Mouse (Mus musculus) cerebellum, postnatal 14 days (tissue): ENCODE data around the gene Ppp1r9b.

Experiments
- DNase-seq, 2 experiments: peaks; one replicate each; pipeline ENCODE4 v3.0.0; 2021; ENCODE audit warnings: mixed read lengths in 2 of 2

The Ppp1r9b gene

DNA sequence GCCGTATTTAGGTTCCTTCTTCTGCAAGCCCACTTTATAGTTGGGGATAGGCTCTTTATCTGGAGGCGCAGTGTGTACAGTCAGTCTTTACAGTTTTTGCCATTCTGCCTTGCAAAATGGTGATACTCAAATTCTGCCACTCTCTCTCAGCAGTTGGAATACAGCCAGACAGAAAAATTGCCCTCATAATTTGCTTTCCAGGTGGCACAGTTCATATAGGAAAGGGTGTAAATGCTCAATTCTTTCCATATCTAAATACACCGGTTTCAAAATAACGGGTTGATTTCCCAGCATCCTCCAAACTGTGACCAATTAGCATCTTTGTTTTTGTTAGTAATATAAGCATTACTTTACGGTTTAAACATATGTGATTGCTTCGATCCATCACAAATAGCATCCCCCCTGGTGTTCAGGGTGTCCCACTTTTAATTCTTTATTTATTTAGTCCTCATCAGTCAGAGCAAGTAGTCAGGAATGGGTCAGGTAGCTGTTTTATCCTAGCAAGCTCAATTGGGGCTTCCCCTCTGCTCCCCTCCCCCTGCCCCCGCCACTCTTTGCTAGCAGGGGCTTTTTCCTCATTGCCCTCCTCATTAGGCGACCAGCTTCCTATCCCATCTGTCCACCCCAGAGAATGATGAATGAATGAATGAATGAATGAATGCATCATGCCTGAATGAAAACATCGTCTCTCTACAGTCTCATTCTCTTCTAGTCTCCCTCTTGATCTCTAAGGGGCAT is 12.5 kb upstream of the Ppp1r9b start:
- DNase-seq = peak; percentile 53 to 67

- peak; percentile 98 to 99 for DNase-seq
These were observed 11.9 kb upstream of the Ppp1r9b start for GRCm38 (mm10) chr11:94978947-94979346.

DNA sequence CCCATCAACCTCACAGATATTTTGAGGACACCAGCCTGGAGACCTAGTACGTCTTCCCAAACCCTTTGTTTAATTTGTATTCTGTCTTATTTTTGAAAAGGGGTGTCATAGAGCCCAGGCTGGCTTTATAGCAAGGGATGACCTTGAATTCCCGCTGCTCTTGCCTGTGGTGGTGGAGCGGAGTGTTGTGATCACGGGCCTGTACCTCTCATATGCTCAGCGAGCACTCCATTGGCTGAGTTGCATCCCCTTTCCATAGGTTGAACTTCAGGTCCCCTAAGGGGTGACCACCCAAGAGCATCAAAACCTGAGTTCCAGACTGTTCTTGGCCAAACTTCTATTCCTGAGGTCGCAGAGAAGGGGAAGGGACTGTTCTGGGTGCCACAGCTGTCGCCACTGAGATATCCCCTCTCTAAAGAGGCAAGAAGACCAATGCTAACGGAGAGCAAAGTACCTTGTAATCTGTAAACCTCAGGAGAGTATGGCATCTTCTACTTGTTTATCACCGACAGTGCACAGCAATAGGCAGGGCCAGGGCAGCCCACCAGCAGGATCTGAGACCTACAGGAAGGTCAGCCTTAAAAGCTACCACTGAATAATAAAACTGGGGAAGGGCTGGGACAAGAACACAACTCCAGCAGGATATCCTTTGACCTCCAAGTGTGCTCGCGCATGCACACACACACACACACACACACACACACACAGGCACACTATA is 11.2 kb upstream of the Ppp1r9b start:
- peak in 1 of 2 experiments; percentile 31 for DNase-seq

GRCm38 (mm10) chr11:94985140-94985539 is 5.7 kb upstream of the Ppp1r9b start:
- no peak for DNase-seq

GRCm38 (mm10) chr11:94985822-94986221 is 5.0 kb upstream of the Ppp1r9b start:
- peak in 1 of 2 experiments; percentile 33 for DNase-seq

- no peak for DNase-seq
These were observed 4.4 kb upstream of the Ppp1r9b start for GRCm38 (mm10) chr11:94986435-94986834.

DNA sequence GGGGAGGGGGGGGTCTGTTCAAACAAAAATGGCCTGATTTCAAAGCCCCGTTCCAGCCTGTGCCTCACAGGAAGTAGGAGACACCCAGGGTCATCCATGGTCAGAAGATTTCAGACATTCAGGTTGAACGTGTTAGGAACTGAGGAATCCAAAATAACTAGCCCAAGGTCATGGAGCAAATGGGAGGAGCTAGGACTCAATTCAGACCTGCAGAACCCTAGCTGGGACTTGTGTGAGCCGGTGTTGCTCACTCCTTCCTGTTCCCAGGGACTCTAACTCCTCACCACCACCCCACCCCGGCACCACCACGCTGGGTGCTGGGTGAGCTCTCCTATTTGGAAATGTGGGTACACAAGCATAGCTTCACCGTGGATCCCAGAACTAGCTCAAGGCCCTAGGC is 3.5 kb upstream of the Ppp1r9b start:
- peak; percentile 6 to 12 for DNase-seq

DNA sequence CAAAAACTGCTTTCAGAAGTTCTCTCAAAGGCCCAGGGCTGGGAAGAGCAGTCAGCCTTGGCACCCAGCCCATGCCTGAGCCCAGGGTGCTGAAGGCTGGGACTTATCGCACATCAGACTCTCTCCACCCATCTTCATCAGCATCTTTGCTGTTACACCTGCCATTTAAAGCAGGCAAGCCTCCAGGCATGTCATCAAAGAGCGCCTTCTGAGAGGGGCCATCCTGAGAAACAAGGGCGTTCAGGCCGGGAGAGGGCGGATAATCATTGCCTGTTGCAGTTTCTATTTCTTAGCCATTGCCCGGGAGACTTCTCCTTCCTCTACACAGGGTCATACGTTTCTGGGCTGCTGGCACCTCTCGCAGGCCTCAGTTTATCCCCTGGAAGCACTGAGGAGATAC is 3.0 kb upstream of the Ppp1r9b start:
- DNase-seq = peak; percentile 28 to 39

- peak; percentile 38 to 60 for DNase-seq
These were observed 1.9 kb upstream of the Ppp1r9b start for GRCm38 (mm10) chr11:94988780-94989561.

DNA sequence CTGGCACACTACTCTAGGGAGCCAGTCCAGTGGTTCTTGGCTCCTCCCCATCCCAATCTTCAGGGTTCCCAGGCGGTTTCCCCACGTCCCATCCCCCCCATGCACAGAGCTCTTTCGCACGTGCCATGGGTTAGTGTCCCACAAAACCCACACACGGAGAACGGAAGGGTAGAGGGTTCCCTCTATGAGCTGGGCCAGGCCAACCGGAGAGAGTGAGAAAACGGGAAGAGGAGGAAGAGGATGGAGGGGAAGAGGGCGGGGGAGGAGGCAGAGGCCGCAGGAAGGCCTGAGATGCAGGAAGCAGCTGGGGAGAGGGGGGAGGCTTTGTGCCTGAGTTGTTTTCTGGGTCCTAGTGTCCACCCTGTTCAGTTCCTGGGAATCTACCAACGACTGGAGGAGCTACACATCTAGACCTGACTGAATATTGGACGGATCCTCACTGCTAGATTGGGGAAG is 1.2 kb upstream of the Ppp1r9b start:
- peak; percentile 87 to 88 for DNase-seq

- no peak for DNase-seq
These were observed 610 bp upstream of the Ppp1r9b start for GRCm38 (mm10) chr11:94990102-94990748.

GRCm38 (mm10) chr11:94991641-94992479 is 1.0 kb downstream of the Ppp1r9b start:
- DNase-seq = peak; percentile 64 to 67

GRCm38 (mm10) chr11:94992480-94992753 is 1.6 kb downstream of the Ppp1r9b start:
- DNase-seq = no peak

- peak; percentile 42 to 49 for DNase-seq
These were observed 2.1 kb downstream of the Ppp1r9b start for GRCm38 (mm10) chr11:94992754-94993606.

DNA sequence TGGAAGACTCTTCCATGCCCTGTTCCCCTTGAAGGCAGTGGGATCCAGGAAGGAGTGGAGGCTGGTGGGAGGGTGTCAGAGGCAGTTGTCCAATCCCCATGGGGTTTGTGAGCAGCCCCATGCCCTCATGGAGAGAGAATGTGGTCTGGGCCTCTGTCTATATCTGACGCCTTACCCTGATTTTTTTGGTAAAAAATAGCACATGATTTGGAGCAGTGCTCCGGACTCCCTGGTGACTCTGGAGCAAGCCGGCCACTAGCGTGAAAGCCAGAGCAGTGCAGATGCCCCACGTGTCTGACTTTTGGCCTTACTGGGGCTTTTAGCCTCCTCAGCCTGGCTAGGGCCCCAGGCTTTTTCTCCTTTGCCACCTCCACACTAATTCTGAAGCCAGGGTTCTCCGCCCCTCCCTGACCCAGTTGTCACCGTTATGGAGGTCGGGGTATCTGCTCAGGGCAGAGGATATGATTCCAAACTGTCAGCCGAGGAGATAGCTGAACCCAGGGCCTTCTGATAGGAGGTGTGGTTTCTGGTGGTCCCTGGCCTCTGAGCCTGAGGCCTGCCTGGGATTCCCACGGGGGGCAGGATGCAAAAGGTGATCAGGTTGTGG is 3.5 kb downstream of the Ppp1r9b start:
- peak in 1 of 2 experiments; percentile 49 for DNase-seq

GRCm38 (mm10) chr11:94994947-94995772 is 4.3 kb downstream of the Ppp1r9b start:
- no peak for DNase-seq

DNA sequence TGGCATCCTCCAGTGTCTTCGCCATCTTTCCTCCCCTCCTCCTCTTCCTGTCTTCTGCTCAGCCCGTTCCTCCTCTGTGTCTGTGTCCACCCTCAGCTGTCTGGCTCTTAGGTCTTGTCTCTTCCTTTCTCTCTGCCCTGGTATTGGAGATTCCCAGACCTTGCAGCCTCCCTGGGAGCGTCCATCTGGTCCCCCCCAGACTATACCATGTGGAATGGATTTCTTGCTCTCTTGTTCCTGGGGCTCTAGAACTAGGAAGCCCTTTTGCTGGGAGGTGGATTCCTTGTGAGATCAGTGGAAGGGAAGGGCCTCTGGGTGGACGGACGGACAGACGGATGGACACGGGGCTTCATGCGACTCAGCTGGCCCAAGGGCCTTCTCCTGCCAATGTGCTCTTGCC is 5.3 kb downstream of the Ppp1r9b start:
- peak in 1 of 2 experiments; percentile 57 for DNase-seq

DNA sequence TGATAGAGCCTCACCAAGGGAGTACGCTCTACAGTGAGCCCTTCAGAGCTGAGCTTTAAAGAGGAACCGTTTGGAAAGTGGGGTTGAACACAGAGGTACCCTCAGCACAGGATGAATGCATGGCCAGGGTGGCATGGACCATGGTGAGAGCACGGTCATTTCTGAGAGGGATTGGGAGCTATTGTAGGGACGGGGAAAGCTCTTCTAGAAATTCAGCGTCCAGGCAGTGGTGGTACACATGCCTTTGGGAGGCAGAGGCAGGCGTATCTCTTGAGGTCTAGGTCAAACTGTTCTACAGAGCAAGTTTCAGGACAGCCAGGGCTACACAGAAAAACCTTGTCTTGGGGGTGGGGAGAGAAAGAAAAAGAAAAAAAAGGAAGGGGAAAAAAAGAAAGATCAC is 6.1 kb downstream of the Ppp1r9b start:
- no peak for DNase-seq

DNA sequence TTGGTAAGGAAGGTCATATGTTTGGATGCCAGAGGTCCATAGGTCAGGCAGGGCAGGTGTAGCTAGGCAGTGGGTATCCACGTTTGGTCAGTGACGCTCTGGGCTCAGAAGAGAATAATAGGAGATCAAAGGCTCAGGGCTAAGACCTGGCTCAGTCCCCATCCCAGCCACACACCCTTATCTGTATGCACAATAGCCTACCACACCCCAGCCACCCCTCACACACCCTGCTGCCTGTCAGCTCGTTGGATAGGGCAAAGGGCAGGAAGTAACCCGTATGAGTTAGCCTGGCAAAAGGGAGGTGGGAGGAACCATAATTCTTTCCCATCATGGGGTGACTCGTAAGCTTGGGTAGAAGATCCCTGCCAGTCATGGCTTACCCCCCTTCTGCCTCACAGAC is 6.8 kb downstream of the Ppp1r9b start:
- no peak for DNase-seq
